Mouse (Mus musculus): Measurements from ENCODE around the gene Ywhae.

DNA sequence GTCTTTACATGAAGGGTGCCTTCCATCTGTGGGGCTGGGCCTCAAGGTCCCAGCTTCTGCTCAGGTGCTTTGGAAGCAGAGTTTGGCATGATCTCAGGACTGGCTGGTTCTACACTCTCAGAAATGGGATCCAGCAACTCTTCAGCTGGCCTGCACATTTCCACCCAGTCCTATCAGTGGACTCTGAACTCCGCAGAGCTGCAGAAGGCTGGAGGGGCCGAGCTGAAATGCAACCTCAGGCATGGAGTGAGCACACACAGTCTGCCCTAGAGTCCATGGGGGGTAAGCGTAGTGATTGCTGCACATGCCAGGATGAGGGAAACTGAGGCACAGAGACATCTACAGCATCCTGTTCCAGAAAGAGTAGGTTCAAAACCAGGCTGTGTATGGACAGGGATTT is 77.9 kb downstream of the Ywhae start:
- TF ChIP-seq CTCF (IDR thresholded peaks at IDR 0.05; ENCODE audit: low read depth, low read length) (no peak), POLR2A (IDR thresholded peaks at IDR 0.05; ENCODE audit: extremely low read depth, insufficient read depth, low read length) (no peak)

Data from liver, adult 2 months (tissue).